Mouse (Mus musculus): Measurements from ENCODE around the gene Tmem229b.

GRCm38 (mm10) chr12:78987581-78988081, 19.8 kb downstream of the Tmem229b start:
- TF ChIP-seq USF1 (IDR thresholded peaks at IDR 0.05; ENCODE audit: low read depth): no peak
- TF ChIP-seq POLR2A (IDR thresholded peaks at IDR 0.05; ENCODE audit: insufficient read length, low read depth): no peak
- TF ChIP-seq TCF12 (IDR thresholded peaks at IDR 0.05; ENCODE audit: insufficient read depth, poor library complexity, severe bottlenecking): no peak
- TF ChIP-seq POLR2AphosphoS2 (IDR thresholded peaks at IDR 0.05; ENCODE audit: insufficient read length, low read depth): no peak
- TF ChIP-seq CEBPB (IDR thresholded peaks at IDR 0.05; ENCODE audit: insufficient read depth, poor library complexity, severe bottlenecking): no peak
